Mouse (Mus musculus) stomach, postnatal 0 days (tissue): Measurements from ENCODE around the gene Dlgap1.

Source experiments
- CTCF ChIP-seq: IDR thresholded peaks from 2 replicates; pipeline ENCODE4 v1.5.1; 2016; ENCODE audit warnings: antibody characterized with exemption, low read depth, mild to moderate bottlenecking, moderate library complexity
- EP300 ChIP-seq: optimal IDR thresholded peaks from 2 replicates; pipeline ENCODE3; 2016; ENCODE audit warnings: antibody characterized with exemption

GRCm38 (mm10) chr17:70247342-70247741 is 278.5 kb downstream of the Dlgap1 start:
- TF ChIP-seq CTCF (no peak), EP300 (no peak)
